Mouse (Mus musculus) limb, embryonic 11.5 days (tissue): Measurements from ENCODE around the gene Nos1ap. TPM values are rescaled to one million over a fixed set of nuclear protein-coding genes. Genes with fewer than 3 reads are reported as not detected.

Experiments
- ATAC-seq: fragments of 200-750 bp; cut with Nextera tagmentation; 2 replicates; pipeline ENCODE4 v1.8.0; 2017; ENCODE audit warnings: low read depth; ENCODE audit not compliant: insufficient number of reproducible peaks, low FRiP score, low TSS enrichment
- DNase-seq: peaks from one replicate; pipeline ENCODE4 v3.0.0-alpha.2; 2015; ENCODE audit warnings: low spot score
- H3K27ac ChIP-seq: fragments of 300-500 bp; sonication (generic); replicated peaks from 2 replicates; pipeline ENCODE4 v1.5.1; 2014; ENCODE audit warnings: low read depth, mild to moderate bottlenecking, low read length
- H3K27me3 ChIP-seq: fragments of 300-500 bp; sonication (generic); 2 replicates; pipeline ENCODE4 v1.6.1; 2014; ENCODE audit warnings: mild to moderate bottlenecking, low read length, mixed read lengths; ENCODE audit not compliant: control insufficient read depth, insufficient read depth
- H3K36me3 ChIP-seq: fragments of 300-500 bp; sonication (generic); 2 replicates; pipeline ENCODE4 v1.6.1; 2014; ENCODE audit warnings: mild to moderate bottlenecking, low read length, moderate library complexity, mixed read lengths; ENCODE audit not compliant: control insufficient read depth, insufficient read depth
- H3K4me1 ChIP-seq: fragments of 300-500 bp; sonication (generic); 2 replicates; pipeline ENCODE4 v1.6.1; 2014; ENCODE audit warnings: low read length, mixed read lengths; ENCODE audit not compliant: control insufficient read depth, insufficient read depth
- H3K4me2 ChIP-seq: fragments of 300-500 bp; sonication (generic); 2 replicates; pipeline ENCODE4 v1.6.1; 2014; ENCODE audit warnings: low read depth, mild to moderate bottlenecking, moderate library complexity; ENCODE audit not compliant: severe bottlenecking
- H3K4me3 ChIP-seq: fragments of 300-500 bp; sonication (generic); 2 replicates; pipeline ENCODE4 v1.5.1; 2014; ENCODE audit warnings: low read depth, low read length
- H3K9ac ChIP-seq: fragments of 300-500 bp; sonication (generic); 2 replicates; pipeline ENCODE4 v1.6.1; 2014; ENCODE audit warnings: mild to moderate bottlenecking, low read length
- H3K9me3 ChIP-seq: fragments of 300-500 bp; sonication (generic); 2 replicates; pipeline ENCODE4 v1.6.1; 2016; ENCODE audit warnings: low read length; ENCODE audit not compliant: control insufficient read depth
- WGBS: fragments of 180-500 bp; shearing (Covaris S2); extraction: QIAGEN DNeasy Blood & Tissue Kit; methylation state at CpG from one replicate; pipeline ENCODE4 v1.1.7; 2014; 5-methylcytosine and 5-hydroxymethylcytosine counted together
- polyA plus RNA-seq: library from polyadenylated mRNA; unstranded; fragments of >200 nt; fragmentation: Nextera tagmentation; extraction: Ambion mirVana; gene quantifications from 2 replicates; pipeline ENCODE4 v1.2.1, GENCODE M21; 2014

Nos1ap gene
- polyA plus RNA-seq, 1 experiment from 2014 or later: 5.6 TPM

DNA sequence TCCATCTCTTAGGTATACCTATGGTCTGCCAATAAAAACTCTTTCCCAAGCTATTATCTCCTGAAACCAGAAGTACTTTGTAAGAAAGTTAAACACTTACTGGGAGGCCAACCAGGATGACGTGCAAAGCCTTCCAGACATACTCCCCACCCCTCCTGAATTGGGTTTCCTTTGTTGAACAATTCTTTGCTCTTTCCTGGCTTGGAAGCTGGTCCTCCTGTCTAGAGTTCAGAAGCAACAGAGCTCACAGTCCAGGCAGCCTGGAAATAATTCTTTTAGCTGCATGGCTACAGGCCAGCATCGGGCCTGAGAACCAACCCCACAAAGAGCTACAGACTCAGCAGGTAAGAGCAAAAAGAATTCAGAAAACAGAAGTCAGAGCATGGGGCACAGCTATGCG is 243.4 kb downstream of the Nos1ap start:
- ATAC-seq (no peak), DNase-seq (no peak)
- no peak overlapping the region for H3K27ac ChIP-seq
- no peaks in the 10 kb centered on the region for H3K4me1 ChIP-seq
- no peak overlapping the region for H3K9ac ChIP-seq
- H3K4me2 ChIP-seq: no peak overlapping the region
- H3K36me3 ChIP-seq: no peaks in the 10 kb centered on the region
- 80% methylated on average over 3 of the region's 3 CpGs for WGBS
- H3K27me3 ChIP-seq: no peaks in the 10 kb centered on the region
- H3K4me3 ChIP-seq: no peak overlapping the region
- H3K9me3 ChIP-seq: no peaks in the 10 kb centered on the region

GRCm38 (mm10) chr1:170343906-170344305 is 245.8 kb downstream of the Nos1ap start:
- DNase-seq: no peak
- H3K9me3 ChIP-seq: no peaks in the 10 kb centered on the region
- no peak for ATAC-seq
- H3K36me3 ChIP-seq: no peaks in the 10 kb centered on the region
- WGBS: 98% methylated on average over 4 of the region's 4 CpGs
- no peak overlapping the region for H3K4me2 ChIP-seq
- no peak overlapping the region for H3K4me3 ChIP-seq
- H3K27ac ChIP-seq: no peak overlapping the region
- no peak overlapping the region for H3K9ac ChIP-seq
- H3K27me3 ChIP-seq: no peaks in the 10 kb centered on the region
- no peaks in the 10 kb centered on the region for H3K4me1 ChIP-seq

GRCm38 (mm10) chr1:170343081-170343480 is 246.6 kb downstream of the Nos1ap start:
- Histone ChIP-seq H3K36me3 (no peaks in the 10 kb centered on the region), H3K9me3 (no peaks in the 10 kb centered on the region), H3K27ac (no peak overlapping the region), H3K27me3 (no peaks in the 10 kb centered on the region), H3K9ac (no peak overlapping the region), H3K4me2 (no peak overlapping the region), H3K4me1 (no peaks in the 10 kb centered on the region), H3K4me3 (no peak overlapping the region)
- 72% methylated on average over 8 of the region's 8 CpGs for WGBS
- ATAC-seq: no peak
- no peak for DNase-seq

GRCm38 (mm10) chr1:170339943-170340342 is 249.7 kb downstream of the Nos1ap start:
- 87% methylated on average over 3 of the region's 3 CpGs for WGBS

GRCm38 (mm10) chr1:170332775-170333174 is 256.9 kb downstream of the Nos1ap start:
- no peaks in the 10 kb centered on the region for H3K36me3 ChIP-seq
- H3K4me1 ChIP-seq: no peaks in the 10 kb centered on the region
- DNase-seq (no peak), ATAC-seq (no peak)
- H3K27ac ChIP-seq: no peak overlapping the region
- no peak overlapping the region for H3K9ac ChIP-seq
- 86% methylated on average over 4 of the region's 4 CpGs for WGBS
- no peaks in the 10 kb centered on the region for H3K27me3 ChIP-seq
- no peak overlapping the region for H3K4me3 ChIP-seq
- H3K9me3 ChIP-seq: no peaks in the 10 kb centered on the region
- no peak overlapping the region for H3K4me2 ChIP-seq

More at GRCm38 (mm10) chr1:170339943-170340342, 249.7 kb downstream of the Nos1ap start:
- H3K27ac ChIP-seq: no peak overlapping the region
- H3K4me1 ChIP-seq: no peaks in the 10 kb centered on the region
- no peak for DNase-seq
- H3K36me3 ChIP-seq: no peaks in the 10 kb centered on the region
- no peaks in the 10 kb centered on the region for H3K9me3 ChIP-seq
- H3K27me3 ChIP-seq: no peaks in the 10 kb centered on the region
- H3K4me3 ChIP-seq: no peak overlapping the region
- no peak for ATAC-seq
- no peak overlapping the region for H3K9ac ChIP-seq
- H3K4me2 ChIP-seq: no peak overlapping the region

DNA sequence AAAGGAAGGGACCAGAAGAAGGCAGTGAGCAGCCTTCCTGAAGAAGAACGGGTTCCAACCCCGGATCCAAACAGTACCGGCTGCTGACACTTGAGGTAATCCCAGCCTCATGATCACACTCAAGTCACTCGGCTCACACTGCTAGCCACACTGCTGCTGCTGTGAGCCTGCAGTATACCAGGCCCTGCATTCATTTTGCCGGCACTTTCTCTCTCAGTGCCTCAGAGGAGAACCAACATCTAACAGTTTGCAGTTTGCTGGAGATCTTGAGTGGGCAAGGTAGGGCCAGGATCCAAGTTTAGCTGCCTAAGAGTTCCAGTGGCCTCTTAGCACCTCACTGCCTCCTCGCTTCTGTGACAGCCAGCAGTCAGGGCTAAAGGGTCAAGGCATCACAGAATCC is 257.7 kb downstream of the Nos1ap start:
- H3K36me3 ChIP-seq: no peaks in the 10 kb centered on the region
- WGBS: 68% methylated on average over 6 of the region's 6 CpGs

DNA sequence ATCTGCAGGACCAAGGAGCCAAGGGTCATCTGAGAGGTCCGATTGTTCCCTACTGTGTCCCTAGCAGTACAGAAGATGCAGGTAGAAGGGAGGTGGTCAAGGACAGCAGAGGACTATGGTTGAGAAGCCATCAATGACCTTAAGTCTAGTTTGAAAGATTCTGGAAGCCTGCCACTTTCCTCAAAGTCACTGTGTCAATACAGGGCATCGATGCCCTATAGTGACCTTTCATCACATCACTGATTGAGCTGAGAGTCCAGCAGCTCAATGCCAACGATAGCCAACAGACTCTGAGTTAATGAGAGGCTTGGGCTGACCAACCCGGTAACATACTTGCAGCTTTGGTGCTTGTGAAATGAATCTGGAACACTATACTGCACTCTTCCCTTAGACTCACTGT is 264.4 kb downstream of the Nos1ap start:
- no peak for ATAC-seq
- no peaks in the 10 kb centered on the region for H3K4me1 ChIP-seq
- H3K4me2 ChIP-seq: no peak overlapping the region
- H3K9me3 ChIP-seq: no peaks in the 10 kb centered on the region
- H3K9ac ChIP-seq: no peak overlapping the region
- H3K27ac ChIP-seq: no peak overlapping the region
- 91% methylated on average over 4 of the region's 4 CpGs for WGBS
- H3K4me3 ChIP-seq: no peak overlapping the region
- H3K27me3 ChIP-seq: no peaks in the 10 kb centered on the region
- no peaks in the 10 kb centered on the region for H3K36me3 ChIP-seq
- no peak for DNase-seq

More for the DNA sequence above, 257.7 kb downstream of the Nos1ap start:
- no peak overlapping the region for H3K27ac ChIP-seq
- no peaks in the 10 kb centered on the region for H3K27me3 ChIP-seq
- H3K4me3 ChIP-seq: no peak overlapping the region
- no peaks in the 10 kb centered on the region for H3K4me1 ChIP-seq
- H3K4me2 ChIP-seq: no peak overlapping the region
- DNase-seq (no peak), ATAC-seq (no peak)
- no peak overlapping the region for H3K9ac ChIP-seq
- H3K9me3 ChIP-seq: no peaks in the 10 kb centered on the region

DNA sequence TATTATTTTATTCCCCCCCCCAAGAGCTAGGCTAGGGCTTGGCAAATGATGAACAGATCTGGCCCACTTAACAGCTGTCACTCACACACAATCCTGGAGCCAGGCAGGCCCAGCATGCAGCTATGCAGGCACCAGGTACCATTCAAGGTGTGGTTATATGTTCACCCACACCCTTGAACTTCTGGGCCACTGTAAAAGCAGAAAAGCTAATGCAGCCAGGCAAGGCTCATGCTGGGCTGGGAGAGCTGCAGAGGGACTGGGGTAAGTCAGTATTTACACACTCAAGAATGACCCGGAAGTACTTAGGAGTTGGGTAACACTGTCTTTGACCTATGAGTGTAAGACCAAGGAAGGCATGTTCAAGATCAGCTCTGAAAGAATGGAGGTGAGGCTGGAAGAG is 265.3 kb downstream of the Nos1ap start:
- H3K9me3 ChIP-seq: no peaks in the 10 kb centered on the region
- H3K27ac ChIP-seq: no peak overlapping the region
- H3K9ac ChIP-seq: no peak overlapping the region
- DNase-seq (no peak), ATAC-seq (no peak)
- H3K36me3 ChIP-seq: no peaks in the 10 kb centered on the region
- H3K4me3 ChIP-seq: no peak overlapping the region
- no peaks in the 10 kb centered on the region for H3K27me3 ChIP-seq
- no peak overlapping the region for H3K4me2 ChIP-seq
- WGBS: 100% methylated on average over 1 of the region's 1 CpGs
- H3K4me1 ChIP-seq: no peaks in the 10 kb centered on the region

GRCm38 (mm10) chr1:170323001-170323400 is 266.7 kb downstream of the Nos1ap start:
- Histone ChIP-seq H3K9me3 (no peaks in the 10 kb centered on the region), H3K9ac (no peak overlapping the region), H3K4me3 (no peak overlapping the region), H3K36me3 (no peaks in the 10 kb centered on the region), H3K4me2 (no peak overlapping the region), H3K27me3 (no peaks in the 10 kb centered on the region), H3K27ac (no peak overlapping the region), H3K4me1 (no peaks in the 10 kb centered on the region)
- ATAC-seq: no peak
- DNase-seq: no peak
- 87% methylated on average over 10 of the region's 10 CpGs for WGBS
